Mouse (Mus musculus): ENCODE data around the gene Plekhn1.

GRCm38 (mm10) chr4:156185456-156185949 is 49.2 kb downstream of the Plekhn1 start:
- TF ChIP-seq GATA1 (IDR thresholded peaks at IDR 0.05; ENCODE audit: borderline replicate concordance, low read length) (no peak), FLI1 (IDR thresholded peaks at IDR 0.05; ENCODE audit: low read length) (no peak)

Data from megakaryocyte, embryonic 14.5 days (primary cell).